Mouse (Mus musculus) liver, adult 2 months (tissue): ENCODE results near the gene Dnaja3.

Experiments
- CTCF ChIP-seq: fragments of 200-500 bp; IDR thresholded peaks from 2 replicates; pipeline ENCODE4 v1.5.1; 2011; ENCODE audit warnings: low read depth, low read length, control low read depth
- POLR2A ChIP-seq: fragments of 200-500 bp; IDR thresholded peaks from 2 replicates; pipeline ENCODE4 v1.6.1; 2011; ENCODE audit warnings: low read length, control low read depth; ENCODE audit not compliant: insufficient read depth; ENCODE audit errors: extremely low read depth

GRCm38 (mm10) chr16:4705541-4705940, 65.8 kb downstream of the Dnaja3 start:
- TF ChIP-seq CTCF, result no peak
- no peak for TF ChIP-seq POLR2A
